Mouse (Mus musculus) stomach, embryonic 14.5 days (tissue): ENCODE measurements at regions not wholly inside any gene's neighbourhood (a gene's known extent, or its start where the extent isn't known, plus 50 kb on each side); places are given as distances from the start of the nearest gene placed in this dataset.
"Not testable (repeated sequence)": the region's sequence is repeated elsewhere in the genome, so short reads cannot be mapped to it uniquely, and the experiment has no call there.

ENCODE experiments used
- ATAC-seq: fragments of 200-750 bp; cut with Nextera tagmentation; 2 replicates; pipeline ENCODE4 v1.8.0; 2017; ENCODE audit warnings: low read depth, moderate TSS enrichment; ENCODE audit not compliant: insufficient number of reproducible peaks, insufficient read depth, low FRiP score
- H3K27ac ChIP-seq: fragments of 300-500 bp; sonication (generic); 2 replicates; pipeline ENCODE4 v1.5.1; 2014; ENCODE audit warnings: mild to moderate bottlenecking, low read length, moderate library complexity, mixed read lengths
- H3K27me3 ChIP-seq: fragments of 300-500 bp; sonication (generic); 2 replicates; pipeline ENCODE4 v1.6.1; 2014; ENCODE audit warnings: low read length, control low read depth, mixed read lengths; ENCODE audit not compliant: control insufficient read depth, insufficient read depth
- H3K36me3 ChIP-seq: fragments of 300-500 bp; sonication (generic); 2 replicates; pipeline ENCODE4 v1.6.1; 2014; ENCODE audit warnings: mild to moderate bottlenecking, control low read depth, low read length, moderate library complexity, mixed read lengths; ENCODE audit not compliant: control insufficient read depth, insufficient read depth
- H3K4me1 ChIP-seq: fragments of 300-500 bp; sonication (generic); 2 replicates; pipeline ENCODE4 v1.6.1; 2014; ENCODE audit warnings: low read length, control low read depth, mixed read lengths; ENCODE audit not compliant: control insufficient read depth, insufficient read depth
- H3K4me2 ChIP-seq: fragments of 300-500 bp; sonication (generic); replicated peaks from 2 replicates; pipeline ENCODE4 v1.6.1; 2014; ENCODE audit warnings: low read depth, low read length, control low read depth
- H3K4me3 ChIP-seq: fragments of 300-500 bp; sonication (generic); 2 replicates; pipeline ENCODE4 v1.5.1; 2014; ENCODE audit warnings: low read depth, low read length, control low read depth
- H3K9ac ChIP-seq: fragments of 300-500 bp; sonication (generic); replicated peaks from 2 replicates; pipeline ENCODE4 v1.6.1; 2014; ENCODE audit warnings: low read depth, mild to moderate bottlenecking, control low read depth, low read length, moderate library complexity, mixed read lengths
- H3K9me3 ChIP-seq: fragments of 300-500 bp; sonication (generic); 2 replicates; pipeline ENCODE4 v1.6.1; 2016; ENCODE audit warnings: low read depth, low read length, control low read depth; ENCODE audit not compliant: control insufficient read depth
- WGBS: fragments of 180-500 bp; shearing (Covaris S2); extraction: QIAGEN DNeasy Blood & Tissue Kit; methylation state at CpG from one replicate; pipeline ENCODE4 v1.1.7; 2014; 5-methylcytosine and 5-hydroxymethylcytosine counted together

GRCm38 (mm10) chr12:113241373-113242193 lies 55.9 kb downstream of the Tmem121 start:
- no peak for ATAC-seq
- 83% methylated on average over 7 of the region's 7 CpGs for WGBS
- no peak overlapping the region for H3K4me3 ChIP-seq

GRCm38 (mm10) chr12:113242194-113242510 lies 56.4 kb downstream of the Tmem121 start:
- Histone ChIP-seq H3K4me3 (no peak overlapping the region), H3K4me2 (no peak overlapping the region), H3K9ac (no peak overlapping the region), H3K4me1 (no peaks in the 10 kb centered on the region), H3K9me3 (no peaks in the 10 kb centered on the region), H3K36me3 (no peaks in the 10 kb centered on the region), H3K27ac (no peak overlapping the region), H3K27me3 (0 out of 2 replicates have a peak, but pooled peaks cover 3% of the 10 kb centered on the region)
- WGBS, result 86% methylated on average over 3 of the region's 3 CpGs
- no peak for ATAC-seq

More at GRCm38 (mm10) chr12:113241373-113242193, 55.9 kb downstream of the Tmem121 start:
- Histone ChIP-seq H3K4me1 (no peaks in the 10 kb centered on the region), H3K4me2 (no peak overlapping the region), H3K36me3 (no peaks in the 10 kb centered on the region), H3K27ac (no peak overlapping the region), H3K9me3 (no peaks in the 10 kb centered on the region), H3K27me3 (0 out of 2 replicates have a peak, but pooled peaks cover 3% of the 10 kb centered on the region), H3K9ac (no peak overlapping the region)

GRCm38 (mm10) chr12:113244685-113245084 lies 59.0 kb downstream of the Tmem121 start:
- Histone ChIP-seq H3K27me3 (0 out of 2 replicates have a peak, but pooled peaks cover 3% of the 10 kb centered on the region), H3K4me3 (no peak overlapping the region), H3K27ac (no peak overlapping the region), H3K9me3 (no peaks in the 10 kb centered on the region), H3K4me2 (no peak overlapping the region), H3K9ac (no peak overlapping the region), H3K36me3 (no peaks in the 10 kb centered on the region), H3K4me1 (no peaks in the 10 kb centered on the region)
- 85% methylated on average over 2 of the region's 2 CpGs for WGBS
- no peak for ATAC-seq

GRCm38 (mm10) chr12:113253446-113254424 lies 68.0 kb downstream of the Tmem121 start:
- H3K27me3 ChIP-seq, H3K27ac ChIP-seq, ATAC-seq, H3K4me3 ChIP-seq, H3K4me1 ChIP-seq, H3K4me2 ChIP-seq, H3K9me3 ChIP-seq, H3K36me3 ChIP-seq, H3K9ac ChIP-seq: not testable (repeated sequence)
- WGBS, result 60% methylated on average over 2 of the region's 2 CpGs

- Histone ChIP-seq H3K4me2 (no peak overlapping the region), H3K9ac (no peak overlapping the region), H3K27ac (no peak overlapping the region), H3K27me3 (no peaks in the 10 kb centered on the region), H3K4me1 (no peaks in the 10 kb centered on the region), H3K36me3 (no peaks in the 10 kb centered on the region), H3K9me3 (no peaks in the 10 kb centered on the region), H3K4me3 (no peak overlapping the region)
- no peak for ATAC-seq
- WGBS, result 90% methylated on average over 3 of the region's 3 CpGs
These were observed 69.6 kb downstream of the Tmem121 start for GRCm38 (mm10) chr12:113255331-113255730.

- Histone ChIP-seq H3K27me3 (no peaks in the 10 kb centered on the region), H3K4me3 (no peak overlapping the region), H3K27ac (no peak overlapping the region), H3K9ac (no peak overlapping the region), H3K36me3 (no peaks in the 10 kb centered on the region), H3K4me1 (no peaks in the 10 kb centered on the region), H3K4me2 (no peak overlapping the region), H3K9me3 (no peaks in the 10 kb centered on the region)
- 77% methylated on average over 2 of the region's 2 CpGs for WGBS
- ATAC-seq, result no peak
These were observed 70.9 kb downstream of the Tmem121 start for GRCm38 (mm10) chr12:113256628-113257027.

GRCm38 (mm10) chr12:113257243-113257642 lies 71.5 kb downstream of the Tmem121 start:
- no peaks in the 10 kb centered on the region for H3K9me3 ChIP-seq
- 57% methylated on average over 2 of the region's 2 CpGs for WGBS
- no peak overlapping the region for H3K4me2 ChIP-seq
- ATAC-seq, result no peak
- H3K36me3 ChIP-seq, result no peaks in the 10 kb centered on the region
- no peaks in the 10 kb centered on the region for H3K27me3 ChIP-seq
- no peak overlapping the region for H3K27ac ChIP-seq
- no peak overlapping the region for H3K4me3 ChIP-seq
- H3K4me1 ChIP-seq, result no peaks in the 10 kb centered on the region
- no peak overlapping the region for H3K9ac ChIP-seq

- no peak overlapping the region for H3K4me3 ChIP-seq
These were observed 73.7 kb downstream of the Tmem121 start for GRCm38 (mm10) chr12:113259476-113259875.

More at GRCm38 (mm10) chr12:113259476-113259875, 73.7 kb downstream of the Tmem121 start:
- Histone ChIP-seq H3K4me2 (no peak overlapping the region), H3K4me1 (no peaks in the 10 kb centered on the region), H3K27me3 (no peaks in the 10 kb centered on the region), H3K27ac (no peak overlapping the region), H3K36me3 (no peaks in the 10 kb centered on the region), H3K9me3 (no peaks in the 10 kb centered on the region), H3K9ac (no peak overlapping the region)
- WGBS, result 88% methylated on average over 3 of the region's 3 CpGs
- ATAC-seq, result no peak
